Mouse (Mus musculus) testis, adult 2 months (tissue): ENCODE results near the gene Sdsl.
A peak's percentile ranks its signal among the peaks of the same experiment; 100 is the strongest.

Source experiments
- CTCF ChIP-seq: fragments of 200-500 bp; IDR thresholded peaks from 2 replicates; pipeline ENCODE4 v1.5.1; 2012; ENCODE audit warnings: low read depth, mild to moderate bottlenecking, inconsistent platforms, low read length, moderate library complexity; ENCODE audit not compliant: control insufficient read depth, insufficient read depth, insufficient replicate concordance
- POLR2A ChIP-seq: fragments of 200-500 bp; IDR thresholded peaks from 2 replicates; pipeline ENCODE4 v1.6.1; 2012; ENCODE audit warnings: low read depth, mild to moderate bottlenecking, inconsistent platforms, low read length, moderate library complexity; ENCODE audit not compliant: control insufficient read depth

- TF ChIP-seq CTCF: peak; percentile 91
- TF ChIP-seq POLR2A: no peak
These were observed 31.9 kb downstream of the Sdsl start for GRCm38 (mm10) chr5:120440733-120441132.
